Mouse (Mus musculus) MEL (cell line): ENCODE data around the gene Dag1. TPM values are rescaled to one million over a fixed set of nuclear protein-coding genes. Genes with fewer than 3 reads are reported as not detected.

ENCODE experiments used
- DNase-seq: peaks from one replicate; pipeline ENCODE4 v3.0.0; 2011; ENCODE audit warnings: low read depth, low spot score
- H3K27ac ChIP-seq: 2 replicates; pipeline ENCODE4 v1.5.1; 2012; ENCODE audit warnings: low read depth, mild to moderate bottlenecking, control low read depth, low read length, moderate library complexity; ENCODE audit not compliant: control insufficient read depth
- H3K27me3 ChIP-seq, 2 experiments: fragments of 150-350 bp in 1 of 2; sonication (generic) in 1 of 2; 2 replicates each; pipeline ENCODE4 v1.6.1; 2012; ENCODE audit warnings: low read length in 2 of 2, mild to moderate bottlenecking in 2 of 2, improper control_type of control experiment in 1 of 2, moderate library complexity in 1 of 2; ENCODE audit not compliant: insufficient read depth in 2 of 2, control insufficient read depth in 1 of 2
- H3K36me3 ChIP-seq, 2 experiments: 2 replicates each; pipeline ENCODE4 v1.6.1; 2012 to 2014; ENCODE audit warnings: low read length in 2 of 2, improper control_type of control experiment in 1 of 2, inconsistent platforms in 1 of 2, mild to moderate bottlenecking in 1 of 2; ENCODE audit not compliant: insufficient read depth in 2 of 2, control insufficient read depth in 1 of 2
- H3K4me1 ChIP-seq, 2 experiments: fragments of 150-350 bp in 1 of 2; sonication (generic) in 1 of 2; 2 replicates each; pipeline ENCODE4 v1.6.1; 2012; ENCODE audit warnings: low read length in 2 of 2, improper control_type of control experiment in 1 of 2, mild to moderate bottlenecking in 1 of 2; ENCODE audit not compliant: insufficient read depth in 2 of 2, control insufficient read depth in 1 of 2
- H3K4me3 ChIP-seq, 2 experiments: fragments of 150-350 bp in 1 of 2; sonication (generic) in 1 of 2; 2 replicates each; pipeline ENCODE4 v1.5.1; 2012; ENCODE audit warnings: low read depth in 2 of 2, low read length in 2 of 2, mild to moderate bottlenecking in 2 of 2, moderate library complexity in 2 of 2, control low read depth in 1 of 2, improper control_type of control experiment in 1 of 2; ENCODE audit not compliant: control insufficient read depth in 1 of 2, insufficient read depth in 1 of 2
- H3K79me2 ChIP-seq: 2 replicates; pipeline ENCODE4 v1.6.1; 2012; ENCODE audit warnings: mild to moderate bottlenecking, low read length, moderate library complexity; ENCODE audit not compliant: control insufficient read depth, poor library complexity, insufficient read depth
- H3K9ac ChIP-seq: 2 replicates; pipeline ENCODE4 v1.6.1; 2012; ENCODE audit warnings: low read depth, mild to moderate bottlenecking, control low read depth, low read length, moderate library complexity; ENCODE audit not compliant: control insufficient read depth, poor library complexity, severe bottlenecking
- H3K9me3 ChIP-seq: fragments of 150-350 bp; sonication (generic); replicated peaks from 2 replicates; pipeline ENCODE4 v1.6.1; 2012; ENCODE audit warnings: mild to moderate bottlenecking, low read length, improper control_type of control experiment, moderate library complexity; ENCODE audit not compliant: insufficient read depth
- CHD1 ChIP-seq: IDR thresholded peaks from 2 replicates; pipeline ENCODE4 v1.6.1; 2012; ENCODE audit warnings: low read depth, mild to moderate bottlenecking, inconsistent platforms, low read length, improper control_type of control experiment
- CHD2 ChIP-seq: IDR thresholded peaks from 2 replicates; pipeline ENCODE4 v1.6.1; 2011; ENCODE audit warnings: low read length, improper control_type of control experiment
- CTCF ChIP-seq, 3 experiments: IDR thresholded peaks in 2 of 3; conservative IDR thresholded peaks in 1 of 3; 2 replicates each; pipeline ENCODE4 v1.5.1; 2011 to 2012; ENCODE audit warnings: low read length in 3 of 3, low read depth in 2 of 3, mild to moderate bottlenecking in 2 of 3, improper control_type of control experiment in 1 of 3, inconsistent platforms in 1 of 3, mixed read lengths in 1 of 3, moderate library complexity in 1 of 3; ENCODE audit not compliant: control insufficient read depth in 1 of 3, insufficient read depth in 1 of 3, poor library complexity in 1 of 3, severe bottlenecking in 1 of 3
- E2F4 ChIP-seq: IDR thresholded peaks from 2 replicates; pipeline ENCODE4 v1.6.1; 2011; ENCODE audit warnings: low read depth, low read length, improper control_type of control experiment, borderline replicate concordance
- ELF1 ChIP-seq: IDR thresholded peaks from 2 replicates; pipeline ENCODE4 v1.6.1; 2014; ENCODE audit warnings: low read depth, mild to moderate bottlenecking, inconsistent platforms, low read length, improper control_type of control experiment, moderate library complexity
- ETS1 ChIP-seq: IDR thresholded peaks from 2 replicates; pipeline ENCODE4 v1.6.1; 2012; ENCODE audit warnings: low read depth, mild to moderate bottlenecking, inconsistent platforms, low read length, improper control_type of control experiment, moderate library complexity
- GABPA ChIP-seq: IDR thresholded peaks from 2 replicates; pipeline ENCODE4 v1.6.1; 2012; ENCODE audit warnings: low read depth, mild to moderate bottlenecking, inconsistent platforms, low read length, improper control_type of control experiment, moderate library complexity
- GATA1 ChIP-seq: IDR thresholded peaks from 2 replicates; pipeline ENCODE4 v1.6.1; 2011; ENCODE audit warnings: low read depth, low read length, improper control_type of control experiment
- HCFC1 ChIP-seq: IDR thresholded peaks from 2 replicates; pipeline ENCODE4 v1.6.1; 2012; ENCODE audit warnings: low read depth, mild to moderate bottlenecking, inconsistent platforms, low read length, improper control_type of control experiment, moderate library complexity
- MAFK ChIP-seq: IDR thresholded peaks from 2 replicates; pipeline ENCODE4 v1.6.1; 2011; ENCODE audit warnings: low read depth, mild to moderate bottlenecking, low read length, improper control_type of control experiment, borderline replicate concordance
- MAX ChIP-seq: IDR thresholded peaks from 2 replicates; pipeline ENCODE4 v1.6.1; 2011; ENCODE audit warnings: low read length, improper control_type of control experiment
- MAZ ChIP-seq: IDR thresholded peaks from 2 replicates; pipeline ENCODE4 v1.6.1; 2012; ENCODE audit warnings: low read depth, mild to moderate bottlenecking, inconsistent platforms, low read length, improper control_type of control experiment
- MEF2A ChIP-seq: IDR thresholded peaks from 2 replicates; pipeline ENCODE4 v1.6.1; 2014; ENCODE audit warnings: low read depth, mild to moderate bottlenecking, inconsistent platforms, low read length, improper control_type of control experiment; ENCODE audit not compliant: poor library complexity, insufficient replicate concordance, severe bottlenecking; ENCODE audit errors: extremely low read depth
- MXI1 ChIP-seq: IDR thresholded peaks from 2 replicates; pipeline ENCODE4 v1.6.1; 2011; ENCODE audit warnings: mild to moderate bottlenecking, low read depth, low read length, improper control_type of control experiment
- MYC ChIP-seq: IDR thresholded peaks from 2 replicates; pipeline ENCODE4 v1.6.1; 2011; ENCODE audit warnings: low read depth, mild to moderate bottlenecking, low read length, improper control_type of control experiment, moderate library complexity
- NELFE ChIP-seq: IDR thresholded peaks from 2 replicates; pipeline ENCODE4 v1.6.1; 2011; ENCODE audit warnings: low read depth, low read length, improper control_type of control experiment
- POLR2AphosphoS2 ChIP-seq: IDR thresholded peaks from 2 replicates; pipeline ENCODE4 v1.6.1; 2011; ENCODE audit warnings: low read length, improper control_type of control experiment
- POLR2AphosphoS5 ChIP-seq: IDR thresholded peaks from 2 replicates; pipeline ENCODE4 v1.6.1; 2012; ENCODE audit warnings: low read depth, borderline replicate concordance, mild to moderate bottlenecking, inconsistent platforms, low read length, moderate library complexity, mixed read lengths
- RAD21 ChIP-seq: IDR thresholded peaks from 2 replicates; pipeline ENCODE4 v1.6.1; 2011; ENCODE audit warnings: mild to moderate bottlenecking, low read depth, low read length, improper control_type of control experiment
- RCOR1 ChIP-seq: IDR thresholded peaks from 2 replicates; pipeline ENCODE4 v1.6.1; 2012; ENCODE audit warnings: low read depth, mild to moderate bottlenecking, inconsistent platforms, low read length, improper control_type of control experiment
- SIN3A ChIP-seq: IDR thresholded peaks from 2 replicates; pipeline ENCODE4 v1.6.1; 2012; ENCODE audit warnings: low read length, improper control_type of control experiment, inconsistent platforms
- TAL1 ChIP-seq: IDR thresholded peaks from 2 replicates; pipeline ENCODE4 v1.6.1; 2012; ENCODE audit warnings: mild to moderate bottlenecking, inconsistent platforms, low read length, moderate library complexity, mixed read lengths
- TBP ChIP-seq: IDR thresholded peaks from 2 replicates; pipeline ENCODE4 v1.8.0; 2011; ENCODE audit warnings: low read depth, low read length, improper control_type of control experiment
- TCF12 ChIP-seq: IDR thresholded peaks from 2 replicates; pipeline ENCODE4 v1.6.1; 2014; ENCODE audit warnings: low read depth, mild to moderate bottlenecking, inconsistent platforms, low read length, improper control_type of control experiment, moderate library complexity
- UBTF ChIP-seq: IDR thresholded peaks from 2 replicates; pipeline ENCODE4 v1.6.1; 2012; ENCODE audit warnings: low read depth, mild to moderate bottlenecking, inconsistent platforms, low read length, improper control_type of control experiment, moderate library complexity, borderline replicate concordance; ENCODE audit not compliant: insufficient read depth
- ZC3H11A ChIP-seq: IDR thresholded peaks from 2 replicates; pipeline ENCODE4 v1.6.1; 2012; ENCODE audit warnings: low read depth, mild to moderate bottlenecking, inconsistent platforms, low read length, improper control_type of control experiment
- ZKSCAN1 ChIP-seq: IDR thresholded peaks from 2 replicates; pipeline ENCODE4 v1.6.1; 2012; ENCODE audit warnings: low read depth, mild to moderate bottlenecking, inconsistent platforms, low read length, improper control_type of control experiment, moderate library complexity
- ZMIZ1 ChIP-seq: IDR thresholded peaks from 2 replicates; pipeline ENCODE4 v1.6.1; 2012; ENCODE audit warnings: low read depth, mild to moderate bottlenecking, inconsistent platforms, low read length, improper control_type of control experiment, moderate library complexity
- ZNF384 ChIP-seq: IDR thresholded peaks from 2 replicates; pipeline ENCODE4 v1.6.1; 2012; ENCODE audit warnings: low read depth, mild to moderate bottlenecking, inconsistent platforms, low read length, improper control_type of control experiment
- polyA plus RNA-seq, 2 experiments: library from polyadenylated mRNA; stranded (reverse) in 1 of 2; unstranded in 1 of 2; fragments of >175 nt in 1 of 2; fragments of >200 nt in 1 of 2; gene quantifications; 2 replicates each; pipeline versions ENCODE4 v1.2.1 to v1.2.4; 2012; ENCODE audit warnings: low replicate concordance in 2 of 2, low read depth in 1 of 2; ENCODE audit not compliant: insufficient read length in 2 of 2, insufficient read depth in 1 of 2, missing spikeins in 1 of 2
- total RNA-seq: library from RNA; depleted of rRNA; stranded (reverse); fragments of 300-350 nt; gene quantifications from 2 replicates; pipeline ENCODE4 v1.2.3, GENCODE M21; 2012

The Dag1 gene
- total and polyA plus RNA-seq, 3 experiments = 7.8 to 27.6 TPM; not detected in 1

- Histone ChIP-seq H3K27me3 (peaks cover 7% of the 10 kb centered on the region in 2 experiments), H3K4me3 (no peak overlapping the region), H3K4me1 (no peaks in the 10 kb centered on the region), H3K9ac (no peak overlapping the region), H3K36me3 (no peaks in the 10 kb centered on the region), H3K9me3 (no peaks in the 10 kb centered on the region), H3K79me2 (no peaks in the 10 kb centered on the region), H3K27ac (no peak overlapping the region)
- no peak for DNase-seq
- no peak for TF ChIP-seq MAZ
- no peak for TF ChIP-seq HCFC1
- TF ChIP-seq TAL1 = no peak
- no peak for TF ChIP-seq POLR2AphosphoS2
- no peak for TF ChIP-seq ZMIZ1
- TF ChIP-seq GABPA = no peak
- no peak for TF ChIP-seq MYC
- TF ChIP-seq ZKSCAN1 = no peak
- TF ChIP-seq TCF12 = no peak
- TF ChIP-seq UBTF = no peak
- TF ChIP-seq NELFE = no peak
- TF ChIP-seq MAX = no peak
- TF ChIP-seq TBP = no peak
- no peak for TF ChIP-seq MEF2A
- no peak for TF ChIP-seq MAFK
- TF ChIP-seq SIN3A = no peak
- TF ChIP-seq MXI1 = no peak
- no peak for TF ChIP-seq CTCF (IDR thresholded peaks at IDR 0.05 in 2 of 3, conservative IDR thresholded peaks at IDR 0.05 in 1 of 3; ENCODE audit: control insufficient read depth in 1 of 3, insufficient read depth in 1 of 3, low read depth in 2 of 3, low read length in 3 of 3, poor library complexity in 1 of 3, severe bottlenecking in 1 of 3)
- TF ChIP-seq GATA1 = no peak
- TF ChIP-seq RAD21 = no peak
- TF ChIP-seq, all 39 proteins: peak for 0
Measured at GRCm38 (mm10) chr9:108182806-108183506, 80.8 kb downstream of the Dag1 start.

GRCm38 (mm10) chr9:108178391-108178790, 85.4 kb downstream of the Dag1 start:
- Histone ChIP-seq H3K9me3 (no peaks in the 10 kb centered on the region), H3K79me2 (no peaks in the 10 kb centered on the region), H3K27ac (no peak overlapping the region), H3K36me3 (no peaks in the 10 kb centered on the region), H3K4me3 (no peak overlapping the region), H3K4me1 (peaks cover 2 to 15% of the 10 kb centered on the region in 2 experiments; a peak in 2 of 4 replicates), H3K27me3 (peaks cover 4 to 6% of the 10 kb centered on the region in 2 experiments), H3K9ac (no peak overlapping the region)
- TF ChIP-seq POLR2AphosphoS5 = no peak
- TF ChIP-seq HCFC1 = no peak
- TF ChIP-seq CHD2 = no peak
- no peak for TF ChIP-seq ETS1
- no peak for TF ChIP-seq CTCF (IDR thresholded peaks at IDR 0.05 in 2 of 3, conservative IDR thresholded peaks at IDR 0.05 in 1 of 3; ENCODE audit: control insufficient read depth in 1 of 3, insufficient read depth in 1 of 3, low read depth in 2 of 3, low read length in 3 of 3, poor library complexity in 1 of 3, severe bottlenecking in 1 of 3)
- no peak for TF ChIP-seq ZMIZ1
- no peak for TF ChIP-seq ZNF384
- no peak for TF ChIP-seq MYC
- TF ChIP-seq E2F4 = no peak
- no peak for TF ChIP-seq CHD1
- TF ChIP-seq TBP = no peak
- TF ChIP-seq ZC3H11A = no peak
- TF ChIP-seq RCOR1 = no peak
- no peak for TF ChIP-seq MAFK
- no peak for TF ChIP-seq ELF1
- no peak for TF ChIP-seq SIN3A
- DNase-seq = no peak
